Mouse (Mus musculus) adrenal gland, adult 18-20 months (tissue): Measurements from ENCODE around the gene Psmb10. TPM values are rescaled to one million over a fixed set of nuclear protein-coding genes. Genes with fewer than 3 reads are reported as not detected.

Source experiments
- microRNA-seq, 2 experiments: library from miRNA; unstranded; fragments of <30 nt; microRNA quantifications; one replicate each; pipeline ENCODE4 v1.2.0; 2021; ENCODE audit warnings: borderline number of aligned reads in 2 of 2
- total RNA-seq, 2 experiments: library from RNA; stranded (reverse); gene quantifications; 1 replicate in 1 of 2; 2 replicates in 1 of 2; pipeline ENCODE4 v1.2.3; 2021

The Psmb10 gene
- total RNA-seq, 2 experiments from 2014 or later: 78.7 to 84.1 TPM

Small RNA genes within 50 kb of the gene (microRNA-seq; reads per million reads assigned to microRNA genes)
- 0 to 1.8 reads per million in 2 experiments for gene Mir7074

Other genes starting within 250 kb of the Psmb10 start
- 10 to 100 TPM; 21.1 to 23.9 TPM for gene Acd, start 237.3 kb downstream of the Psmb10 start, total RNA-seq
- gene Pard6a, start 237.3 kb downstream of the Psmb10 start, total RNA-seq: 10 to 100 TPM in 1 of 2 experiments, 1 to 10 TPM in 1; 7.5 to 14.2 TPM
- gene 4933405L10Rik, start 230.8 kb downstream of the Psmb10 start, total RNA-seq: not detected
- gene Enkd1, start 230.2 kb downstream of the Psmb10 start, total RNA-seq: 1 to 10 TPM; 3.0 to 3.5 TPM
- gene Gfod2, start 179.8 kb downstream of the Psmb10 start, total RNA-seq: 10 to 100 TPM in 1 of 2 experiments, 1 to 10 TPM in 1; 7.4 to 10.1 TPM
- 10 to 100 TPM; 20.1 to 24.7 TPM for gene Ranbp10, start 111.1 kb downstream of the Psmb10 start, total RNA-seq
- not detected for gene Tsnaxip1, start 110.7 kb downstream of the Psmb10 start, total RNA-seq
- 1 to 10 TPM; 5.9 to 6.5 TPM for gene Cenpt, start 85.2 kb downstream of the Psmb10 start, total RNA-seq
- 10 to 100 TPM; 35.7 to 38.6 TPM for gene Thap11, start 83.3 kb downstream of the Psmb10 start, total RNA-seq
- gene Nutf2, start 77.9 kb downstream of the Psmb10 start, total RNA-seq: 10 to 100 TPM; 43.9 to 46.2 TPM
- gene Edc4, start 57.6 kb downstream of the Psmb10 start, total RNA-seq: 10 to 100 TPM; 35.0 to 36.7 TPM
- 1 to 10 TPM; 1.3 to 1.6 TPM for gene Nrn1l, start 44.9 kb downstream of the Psmb10 start, total RNA-seq
- gene Pskh1, start 38.0 kb downstream of the Psmb10 start, total RNA-seq: 10 to 100 TPM; 25.8 to 30.0 TPM
- under 1 TPM in 1 of 2 experiments, not detected in 1; 0.93 TPM for gene Ctrl, start 4.6 kb downstream of the Psmb10 start, total RNA-seq
- gene Lcat, start 4.9 kb upstream of the Psmb10 start, total RNA-seq: 1 to 10 TPM in 1 of 2 experiments, under 1 TPM in 1; 0.51 to 1.8 TPM
- gene Slc12a4, start 27.7 kb upstream of the Psmb10 start, total RNA-seq: 10 to 100 TPM; 45.4 to 56.9 TPM
- not detected for gene Dpep3, start 41.0 kb upstream of the Psmb10 start, total RNA-seq
- 10 to 100 TPM; 14.2 to 21.2 TPM for gene Dus2, start 52.9 kb upstream of the Psmb10 start, total RNA-seq
- gene Dpep2nb, start 67.5 kb upstream of the Psmb10 start, total RNA-seq: not detected
- 10 to 100 TPM; 16.4 to 16.9 TPM for gene Ddx28, start 73.4 kb upstream of the Psmb10 start, total RNA-seq
- gene Nfatc3, start 120.4 kb upstream of the Psmb10 start, total RNA-seq: 10 to 100 TPM; 34.5 to 50.9 TPM
- gene Esrp2, start 198.5 kb upstream of the Psmb10 start, total RNA-seq: 1 to 10 TPM in 1 of 2 experiments, under 1 TPM in 1; 0.61 to 1.5 TPM
- 10 to 100 TPM; 19.8 to 28.8 TPM for gene Pla2g15, start 212.0 kb upstream of the Psmb10 start, total RNA-seq
- gene Slc7a6, start 230.4 kb upstream of the Psmb10 start, total RNA-seq: 10 to 100 TPM; 21.5 to 28.0 TPM